Mouse (Mus musculus): ENCODE results near the gene Arid4b.

DNA sequence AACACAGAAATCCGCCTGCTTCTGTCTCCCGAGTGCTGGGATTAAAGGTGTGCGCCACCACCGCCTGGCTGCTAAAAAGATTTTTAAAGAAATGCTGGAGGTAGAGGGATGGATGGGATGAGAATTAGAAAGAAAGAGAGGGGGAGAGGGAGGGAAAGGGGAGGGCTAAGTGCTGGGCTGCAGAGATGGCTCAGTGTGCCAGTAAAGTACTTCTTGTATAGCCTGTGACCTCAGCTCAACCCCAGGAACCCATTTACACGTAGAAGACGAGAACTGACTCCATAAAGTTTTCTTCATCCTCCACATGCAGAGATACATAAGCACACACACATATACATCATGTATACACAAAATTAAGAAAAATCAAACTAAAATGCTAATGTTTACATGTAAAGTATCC is 37.5 kb upstream of the Arid4b start:
- TF ChIP-seq CTCF (IDR thresholded peaks at IDR 0.05; ENCODE audit: low read depth, low read length) = no peak
- no peak for TF ChIP-seq POLR2A (IDR thresholded peaks at IDR 0.05; ENCODE audit: insufficient read depth, low read length)
- no peak for TF ChIP-seq EP300 (IDR thresholded peaks at IDR 0.05; ENCODE audit: insufficient read depth, low read depth, low read length)
